Comparison of ENCODE assay signal across 7 mouse cellular contexts in genomic region chr9:40802533-40802875, GRCm38 (mm10). TPM values are rescaled to one million over a fixed set of nuclear protein-coding genes. Genes with fewer than 3 reads are reported as not detected.
DNase-seq lines count a peak whose midpoint lies in the region; ATAC-seq and TF ChIP-seq lines count a peak whose summit lies in the region.
"Not testable (repeated sequence)": the region's sequence is repeated elsewhere in the genome, so short reads cannot be mapped to it uniquely, and the experiment has no call there.

No protein-coding gene starts in this region.

- TF ChIP-seq POLR2A in myocyte (IDR thresholded peaks at IDR 0.05; ENCODE audit: insufficient read length, low read depth) = not testable (repeated sequence)

- peak overlapping the region; percentile 60 for H3K4me2 ChIP-seq in embryonic facial prominence, embryonic 15.5 days (replicated peaks)
- H3K4me2 ChIP-seq in heart, embryonic 11.5 days = peak overlapping the region; percentile 75
- H3K4me2 ChIP-seq in hindbrain, postnatal 0 days (ENCODE audit: low read depth, low read length) = peak overlapping the region; percentile 74
- peak overlapping the region; percentile 64 for H3K4me2 ChIP-seq in limb, embryonic 11.5 days (ENCODE audit: low read depth, severe bottlenecking)
- peak overlapping the region; percentile 78 for H3K4me2 ChIP-seq in lung, embryonic 14.5 days
- peak overlapping the region; percentile 84 for H3K4me2 ChIP-seq in myocyte (ENCODE audit: low read depth)

- not testable (repeated sequence) for TF ChIP-seq CTCF in G1E (IDR thresholded peaks at IDR 0.05; ENCODE audit: low read depth, low read length); hindbrain, postnatal 0 days (IDR thresholded peaks at IDR 0.05; ENCODE audit: low read depth); lung, embryonic 14.5 days (IDR thresholded peaks at IDR 0.05; ENCODE audit: low read depth)

- H3K27me3 ChIP-seq in G1E (ENCODE audit: insufficient read depth, low read length); embryonic facial prominence, embryonic 15.5 days; heart, embryonic 11.5 days (ENCODE audit: control insufficient read depth, insufficient read depth, low read length); hindbrain, postnatal 0 days (ENCODE audit: insufficient read depth, low read length); limb, embryonic 11.5 days (ENCODE audit: control insufficient read depth, insufficient read depth, low read length); lung, embryonic 14.5 days (ENCODE audit: insufficient read depth, low read length); myocyte (ENCODE audit: control insufficient read depth, insufficient read depth, insufficient read length): not testable (repeated sequence)

- H3K79me2 ChIP-seq in myocyte (ENCODE audit: control insufficient read depth, insufficient read depth) = peaks cover 21% of the 10 kb centered on the region

- not testable (repeated sequence) for H3K27ac ChIP-seq in embryonic facial prominence, embryonic 15.5 days (replicated peaks); heart, embryonic 11.5 days (ENCODE audit: low read depth, low read length); hindbrain, postnatal 0 days; limb, embryonic 11.5 days (replicated peaks; ENCODE audit: low read depth, low read length); lung, embryonic 14.5 days (ENCODE audit: low read depth)

- H3K4me3 ChIP-seq in G1E (ENCODE audit: low read depth, low read length) = peak overlapping the region; percentile 92
- H3K4me3 ChIP-seq in embryonic facial prominence, embryonic 15.5 days (replicated peaks) = peak overlapping the region; percentile 97
- peak overlapping the region; percentile 100 for H3K4me3 ChIP-seq in heart, embryonic 11.5 days (ENCODE audit: low read depth, low read length)
- peak overlapping the region; percentile 93 for H3K4me3 ChIP-seq in hindbrain, postnatal 0 days (ENCODE audit: low read length)
- H3K4me3 ChIP-seq in limb, embryonic 11.5 days (ENCODE audit: low read depth, low read length) = peak overlapping the region; percentile 99
- peak overlapping the region; percentile 99 for H3K4me3 ChIP-seq in lung, embryonic 14.5 days (ENCODE audit: low read depth, low read length)
- peak overlapping the region; percentile 76 for H3K4me3 ChIP-seq in myocyte

- 4% methylated on average over 8 of the region's 8 CpGs for WGBS in embryonic facial prominence, embryonic 15.5 days
- 6% methylated on average over 8 of the region's 8 CpGs for WGBS in heart, embryonic 11.5 days (ENCODE audit: insufficient replicate concordance)
- 2% methylated on average over 8 of the region's 8 CpGs for WGBS in hindbrain, postnatal 0 days
- WGBS in limb, embryonic 11.5 days = 8% methylated on average over 8 of the region's 8 CpGs
- 3% methylated on average over 8 of the region's 8 CpGs for WGBS in lung, embryonic 14.5 days

- H3K36me3 ChIP-seq in G1E (replicated peaks) (peaks cover 42% of the 10 kb centered on the region), myocyte (ENCODE audit: control insufficient read depth, insufficient read depth) (peaks cover 17% of the 10 kb centered on the region)
- peaks cover 35% of the 10 kb centered on the region for H3K36me3 ChIP-seq in embryonic facial prominence, embryonic 15.5 days
- H3K36me3 ChIP-seq in heart, embryonic 11.5 days (ENCODE audit: control insufficient read depth, insufficient read depth, low read length) = peaks cover 12% of the 10 kb centered on the region
- H3K36me3 ChIP-seq in hindbrain, postnatal 0 days (ENCODE audit: insufficient read depth, low read length) = peaks cover 18% of the 10 kb centered on the region; the same call in 1 of the 2 replicates
- H3K36me3 ChIP-seq in limb, embryonic 11.5 days (ENCODE audit: control insufficient read depth, insufficient read depth, low read length) = not testable (repeated sequence)
- H3K36me3 ChIP-seq in lung, embryonic 14.5 days (ENCODE audit: insufficient read depth) = peaks cover 54% of the 10 kb centered on the region

- H3K9ac ChIP-seq in embryonic facial prominence, embryonic 15.5 days = peak overlapping the region; percentile 99
- peak overlapping the region; percentile 100 for H3K9ac ChIP-seq in heart, embryonic 11.5 days (ENCODE audit: low read depth, low read length)
- H3K9ac ChIP-seq in hindbrain, postnatal 0 days (replicated peaks; ENCODE audit: low read length) = peak overlapping the region; percentile 98; the same call in 1 of the 2 replicates
- peak overlapping the region; percentile 99 for H3K9ac ChIP-seq in limb, embryonic 11.5 days (ENCODE audit: low read length)
- peak overlapping the region; percentile 100 for H3K9ac ChIP-seq in lung, embryonic 14.5 days

- H3ac ChIP-seq in myocyte (ENCODE audit: control insufficient read depth, insufficient read length) = not testable (repeated sequence)

- H3K9me3 ChIP-seq in G1E (replicated peaks); embryonic facial prominence, embryonic 15.5 days (replicated peaks); heart, embryonic 11.5 days (replicated peaks; ENCODE audit: control insufficient read depth, low read length); hindbrain, postnatal 0 days (ENCODE audit: low read length); limb, embryonic 11.5 days (ENCODE audit: control insufficient read depth, low read length); lung, embryonic 14.5 days (ENCODE audit: low read depth, low read length): not testable (repeated sequence)

- peaks cover 33% of the 10 kb centered on the region for H3K4me1 ChIP-seq in G1E (ENCODE audit: insufficient read depth, low read depth, low read length)
- H3K4me1 ChIP-seq in embryonic facial prominence, embryonic 15.5 days = peaks cover 51% of the 10 kb centered on the region
- H3K4me1 ChIP-seq in heart, embryonic 11.5 days (ENCODE audit: control insufficient read depth, insufficient read depth, low read length); lung, embryonic 14.5 days (ENCODE audit: insufficient read depth): not testable (repeated sequence)
- H3K4me1 ChIP-seq in hindbrain, postnatal 0 days (ENCODE audit: insufficient read depth, low read length) = peaks cover 15% of the 10 kb centered on the region
- peaks cover 12% of the 10 kb centered on the region for H3K4me1 ChIP-seq in limb, embryonic 11.5 days (ENCODE audit: control insufficient read depth, insufficient read depth, low read length)

- DNase-seq in G1E (ENCODE audit: low spot score); hindbrain, postnatal 0 days (ENCODE audit: low spot score); limb, embryonic 11.5 days (ENCODE audit: low spot score); lung, embryonic 14.5 days: not testable (repeated sequence)

- ATAC-seq in G1E (ENCODE audit: extremely low read depth, insufficient number of reproducible peaks, low FRiP score, poor library complexity, severe bottlenecking); embryonic facial prominence, embryonic 15.5 days (ENCODE audit: insufficient number of reproducible peaks, low FRiP score, low TSS enrichment, low read depth); heart, embryonic 11.5 days (replicated peaks; ENCODE audit: insufficient number of reproducible peaks, low FRiP score, low TSS enrichment); hindbrain, postnatal 0 days; limb, embryonic 11.5 days (ENCODE audit: insufficient number of reproducible peaks, low FRiP score, low TSS enrichment, low read depth); lung, embryonic 14.5 days (ENCODE audit: insufficient read depth): not testable (repeated sequence)

RNA-seq across cellular contexts. Expression of gene Hspa8, which starts 1.7 kb away (rescaled TPM):
- total RNA-seq in G1E (2014; fragmentation: Nextera tagmentation) = 1,343 and 1,357 TPM in 2 replicates
- total RNA-seq in G1E (2017) = 3,642 and 4,293 TPM in 2 replicates
- 380 and 483 TPM in 2 replicates for polyA plus RNA-seq in G1E (2012)
- 2,291 and 2,301 TPM in 2 replicates for polyA plus RNA-seq in embryonic facial prominence, embryonic 15.5 days (2015; fragmentation: Nextera tagmentation; extraction: Ambion mirVana)
- 2,531 and 2,677 TPM in 2 replicates for polyA plus RNA-seq in heart, embryonic 11.5 days (2014; fragmentation: Nextera tagmentation; extraction: Ambion mirVana)
- total RNA-seq in hindbrain, postnatal 0 days (2014; rRNA removed) = 3,796 and 3,887 TPM in 2 replicates
- 2,316 and 2,371 TPM in 2 replicates for polyA plus RNA-seq in hindbrain, postnatal 0 days (2015; fragmentation: Nextera tagmentation; extraction: Ambion mirVana)
- 3,724 and 3,791 TPM in 2 replicates for polyA plus RNA-seq in limb, embryonic 11.5 days (2014; fragmentation: Nextera tagmentation; extraction: Ambion mirVana)
- 2,522 and 2,633 TPM in 2 replicates for polyA plus RNA-seq in lung, embryonic 14.5 days (2014; fragmentation: Nextera tagmentation; extraction: Ambion mirVana)
- polyA plus RNA-seq in myocyte (2012; fragmentation: generic; extraction: Trizol) = 797 TPM
